Mouse (Mus musculus) limb, embryonic 12.5 days (tissue): ENCODE data around the gene Gm49387. TPM values are rescaled to one million over a fixed set of nuclear protein-coding genes. Genes with fewer than 3 reads are reported as not detected.

Experiments
- ATAC-seq: fragments of 200-750 bp; cut with Nextera tagmentation; 2 replicates; pipeline ENCODE4 v1.8.0; 2017; ENCODE audit warnings: low read depth, moderate TSS enrichment; ENCODE audit not compliant: insufficient number of reproducible peaks, insufficient read depth, low FRiP score, low TSS enrichment
- H3K27ac ChIP-seq: fragments of 300-500 bp; sonication (generic); 2 replicates; pipeline ENCODE4 v1.5.1; 2016; ENCODE audit warnings: mild to moderate bottlenecking, moderate library complexity
- H3K27me3 ChIP-seq: fragments of 300-500 bp; sonication (generic); 2 replicates; pipeline ENCODE4 v1.6.1; 2016; ENCODE audit warnings: mild to moderate bottlenecking, moderate library complexity
- H3K36me3 ChIP-seq: fragments of 300-500 bp; sonication (generic); 2 replicates; pipeline ENCODE4 v1.6.1; 2016; ENCODE audit warnings: mild to moderate bottlenecking, moderate library complexity
- H3K4me1 ChIP-seq: fragments of 300-500 bp; sonication (generic); replicated peaks from 2 replicates; pipeline ENCODE4 v1.6.1; 2016
- H3K4me2 ChIP-seq: fragments of 300-500 bp; sonication (generic); 2 replicates; pipeline ENCODE4 v1.6.1; 2016; ENCODE audit warnings: mild to moderate bottlenecking, moderate library complexity
- H3K4me3 ChIP-seq: fragments of 300-500 bp; sonication (generic); replicated peaks from 2 replicates; pipeline ENCODE4 v1.5.1; 2016; ENCODE audit warnings: mild to moderate bottlenecking
- H3K9ac ChIP-seq: fragments of 300-500 bp; sonication (generic); replicated peaks from 2 replicates; pipeline ENCODE4 v1.6.1; 2016; ENCODE audit warnings: mild to moderate bottlenecking, moderate library complexity
- H3K9me3 ChIP-seq: fragments of 300-500 bp; sonication (generic); 2 replicates; pipeline ENCODE4 v1.6.1; 2016; ENCODE audit warnings: mild to moderate bottlenecking, moderate library complexity
- WGBS: fragments of 180-500 bp; shearing (Covaris S2); methylation state at CpG from one replicate; pipeline ENCODE4 v1.1.7; 2016; 5-methylcytosine and 5-hydroxymethylcytosine counted together
- polyA plus RNA-seq: library from polyadenylated mRNA; unstranded; fragments of >200 nt; fragmentation: Nextera tagmentation; extraction: Ambion mirVana; gene quantifications from 2 replicates; pipeline ENCODE4 v1.2.1, GENCODE M21; 2016

The Gm49387 gene
- 2.0 TPM in 1 of 2 replicates, not detected in the other for polyA plus RNA-seq

- peak within 1 kb of the TSS; percentile 56 for H3K4me3 ChIP-seq
- no peaks in the 10 kb centered on the region for H3K9me3 ChIP-seq
- ATAC-seq, result no peak; the same call in 1 of the 2 replicates
- no peaks in the 10 kb centered on the region for H3K27me3 ChIP-seq
- H3K36me3 ChIP-seq, result no peaks in the 10 kb centered on the region
- H3K4me1 ChIP-seq, result peaks cover 15% of the 10 kb centered on the region
- H3K9ac ChIP-seq, result peak within 1 kb of the TSS; percentile 67
- peak within 1 kb of the TSS; percentile 93 for H3K4me2 ChIP-seq
- peak within 1 kb of the TSS; percentile 88 for H3K27ac ChIP-seq
- WGBS, result 6% methylated on average over 26 of the region's 26 CpGs
Observed at GRCm38 (mm10) chr14:31640346-31640889, at the start of gene Gm49387. Gene Gm49387 (minus strand): TSS chr14:31640878.

GRCm38 (mm10) chr14:31686231-31686630, 45.6 kb upstream of the Gm49387 start:
- H3K4me1 ChIP-seq, result 0 out of 2 replicates have a peak, but pooled peaks cover 2% of the 10 kb centered on the region
- H3K36me3 ChIP-seq, result no peaks in the 10 kb centered on the region
- H3K27ac ChIP-seq, result no peak overlapping the region
- WGBS, result 95% methylated on average over 1 of the region's 1 CpGs
- H3K4me3 ChIP-seq, result no peak overlapping the region
- H3K9ac ChIP-seq, result no peak overlapping the region
- no peaks in the 10 kb centered on the region for H3K9me3 ChIP-seq
- no peaks in the 10 kb centered on the region for H3K27me3 ChIP-seq
- ATAC-seq, result no peak
- H3K4me2 ChIP-seq, result no peak overlapping the region

GRCm38 (mm10) chr14:31685680-31686079, 45.0 kb upstream of the Gm49387 start:
- no peaks in the 10 kb centered on the region for H3K9me3 ChIP-seq
- 86% methylated on average over 10 of the region's 10 CpGs for WGBS
- no peak for ATAC-seq
- H3K27ac ChIP-seq, result no peak overlapping the region
- H3K4me2 ChIP-seq, result no peak overlapping the region
- no peaks in the 10 kb centered on the region for H3K27me3 ChIP-seq
- no peaks in the 10 kb centered on the region for H3K36me3 ChIP-seq
- H3K9ac ChIP-seq, result no peak overlapping the region
- H3K4me3 ChIP-seq, result no peak overlapping the region
- H3K4me1 ChIP-seq, result 0 out of 2 replicates have a peak, but pooled peaks cover 2% of the 10 kb centered on the region

GRCm38 (mm10) chr14:31684343-31685040, 43.8 kb upstream of the Gm49387 start:
- H3K27ac ChIP-seq, result no peak overlapping the region

GRCm38 (mm10) chr14:31683610-31684009, 42.9 kb upstream of the Gm49387 start:
- 78% methylated on average over 2 of the region's 2 CpGs for WGBS
- H3K9ac ChIP-seq, result no peak overlapping the region
- no peaks in the 10 kb centered on the region for H3K27me3 ChIP-seq
- H3K4me1 ChIP-seq, result 0 out of 2 replicates have a peak, but pooled peaks cover 2% of the 10 kb centered on the region
- no peaks in the 10 kb centered on the region for H3K9me3 ChIP-seq
- no peak overlapping the region for H3K4me3 ChIP-seq
- H3K36me3 ChIP-seq, result no peaks in the 10 kb centered on the region
- ATAC-seq, result no peak
- H3K27ac ChIP-seq, result no peak overlapping the region
- no peak overlapping the region for H3K4me2 ChIP-seq

More at GRCm38 (mm10) chr14:31684343-31685040, 43.8 kb upstream of the Gm49387 start:
- 68% methylated on average over 7 of the region's 7 CpGs for WGBS
- H3K36me3 ChIP-seq, result no peaks in the 10 kb centered on the region
- H3K4me1 ChIP-seq, result 0 out of 2 replicates have a peak, but pooled peaks cover 2% of the 10 kb centered on the region
- no peak overlapping the region for H3K4me2 ChIP-seq
- no peak overlapping the region for H3K9ac ChIP-seq
- H3K4me3 ChIP-seq, result no peak overlapping the region
- no peaks in the 10 kb centered on the region for H3K27me3 ChIP-seq
- ATAC-seq, result no peak
- H3K9me3 ChIP-seq, result no peaks in the 10 kb centered on the region

- Histone ChIP-seq H3K9me3 (no peaks in the 10 kb centered on the region), H3K36me3 (no peaks in the 10 kb centered on the region), H3K27ac (peak overlapping the region; percentile 54; the same call in 1 of the 2 replicates), H3K27me3 (no peaks in the 10 kb centered on the region), H3K9ac (no peak overlapping the region), H3K4me3 (no peak overlapping the region), H3K4me2 (no peak overlapping the region), H3K4me1 (0 out of 2 replicates have a peak, but pooled peaks cover 2% of the 10 kb centered on the region)
- 47% methylated on average over 5 of the region's 5 CpGs for WGBS
- no peak for ATAC-seq
Observed at GRCm38 (mm10) chr14:31681931-31682555, 41.4 kb upstream of the Gm49387 start.

- no peaks in the 10 kb centered on the region for H3K27me3 ChIP-seq
- no peaks in the 10 kb centered on the region for H3K36me3 ChIP-seq
- H3K9ac ChIP-seq, result no peak overlapping the region
- H3K4me3 ChIP-seq, result no peak overlapping the region
- ATAC-seq, result no peak
- H3K4me1 ChIP-seq, result 0 out of 2 replicates have a peak, but pooled peaks cover 2% of the 10 kb centered on the region
- H3K27ac ChIP-seq, result 0 out of 2 replicates have a peak overlapping the region, but pooled peaks have one; percentile 54
- H3K9me3 ChIP-seq, result no peaks in the 10 kb centered on the region
- no peak overlapping the region for H3K4me2 ChIP-seq
- 90% methylated on average over 9 of the region's 9 CpGs for WGBS
Observed at GRCm38 (mm10) chr14:31681291-31681690, 40.6 kb upstream of the Gm49387 start.

GRCm38 (mm10) chr14:31680656-31681055, 40.0 kb upstream of the Gm49387 start:
- Histone ChIP-seq H3K9me3 (no peaks in the 10 kb centered on the region), H3K36me3 (no peaks in the 10 kb centered on the region), H3K27me3 (no peaks in the 10 kb centered on the region), H3K4me3 (no peak overlapping the region), H3K4me2 (no peak overlapping the region), H3K4me1 (0 out of 2 replicates have a peak, but pooled peaks cover 2% of the 10 kb centered on the region), H3K9ac (no peak overlapping the region), H3K27ac (no peak overlapping the region)
- ATAC-seq, result no peak
- WGBS, result 90% methylated on average over 3 of the region's 3 CpGs

GRCm38 (mm10) chr14:31671635-31672320, 31.1 kb upstream of the Gm49387 start:
- H3K9me3 ChIP-seq, result no peaks in the 10 kb centered on the region
- no peak overlapping the region for H3K4me2 ChIP-seq
- H3K9ac ChIP-seq, result 0 out of 2 replicates have a peak overlapping the region, but pooled peaks have one; percentile 23
- H3K27ac ChIP-seq, result 0 out of 2 replicates have a peak overlapping the region, but pooled peaks have one; percentile 23
- H3K36me3 ChIP-seq, result peaks cover 15% of the 10 kb centered on the region
- WGBS, result 76% methylated on average over 10 of the region's 10 CpGs
- no peaks in the 10 kb centered on the region for H3K27me3 ChIP-seq
- H3K4me1 ChIP-seq, result peaks cover 7% of the 10 kb centered on the region; the same call in 1 of the 2 replicates
- no peak for ATAC-seq
- H3K4me3 ChIP-seq, result no peak overlapping the region

GRCm38 (mm10) chr14:31669642-31670490, 29.2 kb upstream of the Gm49387 start:
- H3K4me1 ChIP-seq, result peaks cover 17% of the 10 kb centered on the region
- H3K4me3 ChIP-seq, result no peak overlapping the region
- no peaks in the 10 kb centered on the region for H3K9me3 ChIP-seq
- peaks cover 22% of the 10 kb centered on the region for H3K36me3 ChIP-seq
- H3K9ac ChIP-seq, result no peak overlapping the region
- 75% methylated on average over 15 of the region's 15 CpGs for WGBS
- no peak for ATAC-seq
- H3K27ac ChIP-seq, result peak overlapping the region; percentile 12
- no peak overlapping the region for H3K4me2 ChIP-seq
- H3K27me3 ChIP-seq, result no peaks in the 10 kb centered on the region
